Mouse (Mus musculus) MN1 (cell line): ENCODE results near the gene Smarcad1.
A peak's percentile ranks its signal among the peaks of the same experiment; 100 is the strongest.
"Not testable (repeated sequence)": the region's sequence is repeated elsewhere in the genome, so short reads cannot be mapped to it uniquely, and the experiment has no call there.

Experiments used
- DNase-seq: peaks from one replicate; pipeline ENCODE4 v3.0.0-alpha.2; 2016; ENCODE audit warnings: low spot score

Smarcad1 gene

GRCm38 (mm10) chr6:65042491-65043171, at the start of gene Smarcad1:
Smarcad1 (plus strand) TSS chr6:65042583.
- peak; percentile 95 for DNase-seq

GRCm38 (mm10) chr6:64996824-64997421, 45.5 kb upstream of the Smarcad1 start:
- no peak for DNase-seq

- no peak for DNase-seq
These were observed 44.6 kb upstream of the Smarcad1 start for GRCm38 (mm10) chr6:64997805-64998204.

- not testable (repeated sequence) for DNase-seq
These were observed 41.6 kb upstream of the Smarcad1 start for GRCm38 (mm10) chr6:65000757-65001156.

- DNase-seq: no peak
These were observed 40.2 kb upstream of the Smarcad1 start for GRCm38 (mm10) chr6:65002196-65002595.

- DNase-seq: no peak
These were observed 33.5 kb upstream of the Smarcad1 start for GRCm38 (mm10) chr6:65008836-65009235.

GRCm38 (mm10) chr6:65011444-65011990, 30.9 kb upstream of the Smarcad1 start:
- DNase-seq: no peak

GRCm38 (mm10) chr6:65012142-65012541, 30.2 kb upstream of the Smarcad1 start:
- DNase-seq: no peak

- DNase-seq: no peak
These were observed 24.8 kb upstream of the Smarcad1 start for GRCm38 (mm10) chr6:65017566-65017965.

- not testable (repeated sequence) for DNase-seq
These were observed 23.4 kb upstream of the Smarcad1 start for GRCm38 (mm10) chr6:65018966-65019365.

GRCm38 (mm10) chr6:65021883-65022282, 20.5 kb upstream of the Smarcad1 start:
- no peak for DNase-seq

- DNase-seq: no peak
These were observed 19.3 kb upstream of the Smarcad1 start for GRCm38 (mm10) chr6:65023053-65023452.

GRCm38 (mm10) chr6:65024668-65025067, 17.7 kb upstream of the Smarcad1 start:
- DNase-seq: no peak

GRCm38 (mm10) chr6:65025130-65025529, 17.3 kb upstream of the Smarcad1 start:
- DNase-seq: no peak

- DNase-seq: no peak
These were observed 7.7 kb upstream of the Smarcad1 start for GRCm38 (mm10) chr6:65034661-65035060.

GRCm38 (mm10) chr6:65035469-65035868, 6.9 kb upstream of the Smarcad1 start:
- no peak for DNase-seq

GRCm38 (mm10) chr6:65041932-65042331, 451 bp upstream of the Smarcad1 start:
- DNase-seq: no peak

GRCm38 (mm10) chr6:65043241-65043640, 858 bp downstream of the Smarcad1 start:
- peak; percentile 7 for DNase-seq

GRCm38 (mm10) chr6:65049100-65049499, 6.7 kb downstream of the Smarcad1 start:
- no peak for DNase-seq

- no peak for DNase-seq
These were observed 14.2 kb downstream of the Smarcad1 start for GRCm38 (mm10) chr6:65056620-65057019.

- not testable (repeated sequence) for DNase-seq
These were observed 14.8 kb downstream of the Smarcad1 start for GRCm38 (mm10) chr6:65057137-65057536.

- DNase-seq: no peak
These were observed 18.7 kb downstream of the Smarcad1 start for GRCm38 (mm10) chr6:65061049-65061448.

GRCm38 (mm10) chr6:65075201-65075600, 32.8 kb downstream of the Smarcad1 start:
- DNase-seq: no peak
